ENCODE assay signal across 12 mouse cellular contexts in the genomic region with DNA sequence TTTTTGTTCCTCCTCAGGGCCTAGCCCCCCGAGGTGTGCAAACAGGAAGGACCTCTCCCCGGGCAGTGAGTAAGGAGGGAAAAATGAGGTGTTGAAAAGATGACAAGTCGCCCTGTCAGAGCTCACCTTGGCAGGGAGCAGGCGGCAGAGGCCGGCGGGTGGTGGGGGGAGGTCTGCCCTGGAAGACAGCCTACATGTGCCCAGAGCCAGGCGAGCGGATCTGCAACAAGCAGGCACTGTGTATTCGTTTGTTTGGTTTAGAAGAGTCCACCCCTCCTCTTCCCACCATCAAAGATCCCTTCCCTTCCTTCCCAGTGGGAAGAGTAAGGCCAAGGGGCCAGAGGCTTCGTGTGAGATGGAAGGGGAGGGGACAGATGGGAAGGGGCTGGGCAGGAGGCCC. TPM values are rescaled to one million over a fixed set of nuclear protein-coding genes. Genes with fewer than 3 reads are reported as not detected.
DNase-seq lines count a peak whose midpoint lies in the region; ATAC-seq and TF ChIP-seq lines count a peak whose summit lies in the region.
"Had no signal": no experiment of that assay in that cellular context is flagged by ENCODE, and none has a peak within 500 bp of the region (broad histone marks: within the 10 kb centered on the region; RNA-seq: fewer than 3 reads in every experiment).

No protein-coding gene starts in this region.

- no peak overlapping the region for H3K4me2 ChIP-seq in lung, embryonic 14.5 days
- no peak overlapping the region for H3K4me2 ChIP-seq in lung, postnatal 0 days (replicated peaks; ENCODE audit: low read depth, low read length)
- peak overlapping the region; percentile 28; the same call in 1 of the 2 replicates for H3K4me2 ChIP-seq in hindbrain, embryonic 11.5 days (replicated peaks; ENCODE audit: low read depth, low read length)
- peak overlapping the region; percentile 41 for H3K4me2 ChIP-seq in midbrain, embryonic 12.5 days (replicated peaks)
- H3K4me2 ChIP-seq: liver, embryonic 15.5 days had no signal

- peak overlapping the region; percentile 42; the same call in 1 of the 2 replicates for H3K27ac ChIP-seq in lung, embryonic 14.5 days (ENCODE audit: low read depth)
- H3K27ac ChIP-seq in lung, postnatal 0 days (ENCODE audit: low read length), result no peak overlapping the region
- H3K27ac ChIP-seq in hindbrain, embryonic 11.5 days (ENCODE audit: low read depth, low read length), result peak overlapping the region; percentile 64
- H3K27ac ChIP-seq in midbrain, embryonic 12.5 days (replicated peaks), result peak overlapping the region; percentile 78
- H3K27ac ChIP-seq: liver, embryonic 15.5 days had no signal

- H3K4me3 ChIP-seq in lung, embryonic 14.5 days (ENCODE audit: low read depth, low read length), result no peak overlapping the region
- H3K4me3 ChIP-seq in lung, postnatal 0 days (ENCODE audit: low read depth, low read length), result no peak overlapping the region
- no peak overlapping the region for H3K4me3 ChIP-seq in hindbrain, embryonic 11.5 days (ENCODE audit: low read depth, low read length)
- no peak overlapping the region for H3K4me3 ChIP-seq in midbrain, embryonic 12.5 days
- H3K4me3 ChIP-seq: liver, embryonic 15.5 days had no signal

- WGBS in lung, embryonic 14.5 days, result 21% methylated on average over 10 of the region's 10 CpGs
- 31% methylated on average over 6 of the region's 10 CpGs for WGBS in lung, postnatal 0 days
- WGBS in hindbrain, embryonic 11.5 days, result 10% methylated on average over 7 of the region's 10 CpGs
- 34% methylated on average over 9 of the region's 10 CpGs for WGBS in midbrain, embryonic 12.5 days

- no peaks in the 10 kb centered on the region for H3K27me3 ChIP-seq in lung, embryonic 14.5 days (ENCODE audit: insufficient read depth, low read length)
- H3K27me3 ChIP-seq in lung, postnatal 0 days (replicated peaks; ENCODE audit: insufficient read depth, low read length), result no peaks in the 10 kb centered on the region
- H3K27me3 ChIP-seq in hindbrain, embryonic 11.5 days (ENCODE audit: control insufficient read depth, insufficient read depth, low read length), result peaks cover 5% of the 10 kb centered on the region; the same call in 1 of the 2 replicates
- peaks cover 80% of the 10 kb centered on the region for H3K27me3 ChIP-seq in midbrain, embryonic 12.5 days

- no peak for TF ChIP-seq EP300 in lung, postnatal 0 days (IDR thresholded peaks at IDR 0.05)

- peak; percentile 10 for ATAC-seq in lung, embryonic 14.5 days (ENCODE audit: insufficient read depth)
- ATAC-seq in lung, postnatal 0 days, result no peak
- ATAC-seq in hindbrain, embryonic 11.5 days (ENCODE audit: low FRiP score), result peak; percentile 9; the same call in 1 of the 2 replicates
- ATAC-seq in midbrain, embryonic 12.5 days (ENCODE audit: low FRiP score, low read depth), result peak; percentile 3; the same call in 1 of the 2 replicates
- no peak for ATAC-seq in CD4-positive, CD25-positive, alpha-beta regulatory T cell, adult 4 months
- ATAC-seq in erythroblast, adult 5-6 weeks (replicated peaks; ENCODE audit: low FRiP score, poor library complexity, severe bottlenecking), result no peak

- DNase-seq in lung, embryonic 14.5 days, result no peak
- DNase-seq in lung, postnatal 0 days (ENCODE audit: low spot score), result no peak
- peak; percentile 39 for DNase-seq in embryo, embryonic 11 days
- DNase-seq in hindbrain, embryonic 11.5 days (ENCODE audit: low spot score), result peak; percentile 35
- no peak for DNase-seq in urinary bladder, adult 18-20 months (ENCODE audit: low spot score in 2 of 2)
- DNase-seq: cerebellum, adult 9-11 months; layer of hippocampus, postnatal 36 days; right cerebral cortex, adult 18-20 months had no signal

- H3K9me3 ChIP-seq in lung, embryonic 14.5 days (ENCODE audit: low read depth, low read length), result no peaks in the 10 kb centered on the region
- no peaks in the 10 kb centered on the region for H3K9me3 ChIP-seq in lung, postnatal 0 days (ENCODE audit: low read length)
- H3K9me3 ChIP-seq in hindbrain, embryonic 11.5 days (ENCODE audit: control insufficient read depth, low read length), result no peaks in the 10 kb centered on the region
- no peaks in the 10 kb centered on the region for H3K9me3 ChIP-seq in midbrain, embryonic 12.5 days
- H3K9me3 ChIP-seq: liver, embryonic 15.5 days had no signal

- 0 out of 2 replicates have a peak, but pooled peaks cover 8% of the 10 kb centered on the region for H3K4me1 ChIP-seq in lung, embryonic 14.5 days (ENCODE audit: insufficient read depth)
- H3K4me1 ChIP-seq in lung, postnatal 0 days (ENCODE audit: insufficient read depth, low read depth, low read length), result no peaks in the 10 kb centered on the region
- peaks cover 3% of the 10 kb centered on the region for H3K4me1 ChIP-seq in hindbrain, embryonic 11.5 days (replicated peaks; ENCODE audit: control insufficient read depth, insufficient read depth, low read length)
- H3K4me1 ChIP-seq in midbrain, embryonic 12.5 days, result peaks cover 50% of the 10 kb centered on the region
- H3K4me1 ChIP-seq: liver, embryonic 15.5 days had no signal

- no peak for TF ChIP-seq CTCF in lung, embryonic 14.5 days (IDR thresholded peaks at IDR 0.05; ENCODE audit: low read depth)
- no peak for TF ChIP-seq CTCF in lung, postnatal 0 days (IDR thresholded peaks at IDR 0.05)

- H3K9ac ChIP-seq in lung, embryonic 14.5 days, result no peak overlapping the region
- no peak overlapping the region for H3K9ac ChIP-seq in lung, postnatal 0 days (replicated peaks; ENCODE audit: low read depth)
- H3K9ac ChIP-seq in hindbrain, embryonic 11.5 days (ENCODE audit: low read depth, low read length), result 0 out of 2 replicates have a peak overlapping the region, but pooled peaks have one; percentile 23
- peak overlapping the region; percentile 28; the same call in 1 of the 2 replicates for H3K9ac ChIP-seq in midbrain, embryonic 12.5 days (replicated peaks)
- H3K9ac ChIP-seq: liver, embryonic 15.5 days had no signal

- H3K36me3 ChIP-seq in lung, embryonic 14.5 days (ENCODE audit: insufficient read depth), result no peaks in the 10 kb centered on the region
- H3K36me3 ChIP-seq in lung, postnatal 0 days (ENCODE audit: insufficient read depth, low read length), result no peaks in the 10 kb centered on the region
- no peaks in the 10 kb centered on the region for H3K36me3 ChIP-seq in hindbrain, embryonic 11.5 days (ENCODE audit: control insufficient read depth, insufficient read depth, low read length)
- no peaks in the 10 kb centered on the region for H3K36me3 ChIP-seq in midbrain, embryonic 12.5 days
- H3K36me3 ChIP-seq: liver, embryonic 15.5 days had no signal

RNA-seq across cellular contexts. Expression of a gene that starts 14.7 kb away (rescaled TPM):
- polyA plus RNA-seq in lung, embryonic 14.5 days (2014; fragmentation: Nextera tagmentation; extraction: Ambion mirVana), result 160 and 162 TPM in 2 replicates
- 71.4 and 79.6 TPM in 2 replicates for polyA plus RNA-seq in lung, postnatal 0 days (2015; fragmentation: Nextera tagmentation; extraction: Ambion mirVana)
- polyA plus RNA-seq in hindbrain, embryonic 11.5 days (2014; fragmentation: Nextera tagmentation; extraction: Ambion mirVana), result 194 and 218 TPM in 2 replicates
- 243 and 249 TPM in 2 replicates for polyA plus RNA-seq in midbrain, embryonic 12.5 days (2016; fragmentation: Nextera tagmentation; extraction: Ambion mirVana)
- 10 to 100 TPM; 61.9 to 82.5 TPM for polyA plus RNA-seq in CD4-positive, CD25-positive, alpha-beta regulatory T cell, adult 4 months (2017; shearing (Covaris generic))
- total RNA-seq in erythroblast, adult 5-6 weeks (2015; ENCODE audit: low replicate concordance), result 1.2 and 2.9 TPM in 2 replicates
- total RNA-seq in erythroblast, adult 5-6 weeks (2017; ENCODE audit: low replicate concordance), result 4.6 and 5.5 TPM in 2 replicates

Comparison
In these comparisons a context has a peak if more than half of its experiments do, and no peak if none do; other contexts are left out.
1. ATAC-seq: peak in lung, embryonic 14.5 days (single experiment), hindbrain, embryonic 11.5 days (single experiment) and midbrain, embryonic 12.5 days (single experiment); none in lung, postnatal 0 days (single experiment), CD4-positive, CD25-positive, alpha-beta regulatory T cell, adult 4 months (single experiment) and erythroblast, adult 5-6 weeks (single experiment).
2. DNase-seq: peak in embryo, embryonic 11 days (single experiment) and hindbrain, embryonic 11.5 days (single experiment); none in lung, embryonic 14.5 days (single experiment), lung, postnatal 0 days (single experiment) and urinary bladder, adult 18-20 months (0 of 2).
3. H3K4me2 ChIP-seq: peak in hindbrain, embryonic 11.5 days (single experiment) and midbrain, embryonic 12.5 days (single experiment); none in lung, embryonic 14.5 days (single experiment) and lung, postnatal 0 days (single experiment).
4. H3K9ac ChIP-seq: peak in hindbrain, embryonic 11.5 days (single experiment) and midbrain, embryonic 12.5 days (single experiment); none in lung, embryonic 14.5 days (single experiment) and lung, postnatal 0 days (single experiment).